Mouse (Mus musculus) midbrain, embryonic 14.5 days (tissue): Measurements from ENCODE around the gene Tmem54. TPM values are rescaled to one million over a fixed set of nuclear protein-coding genes. Genes with fewer than 3 reads are reported as not detected.

Source experiments
- ATAC-seq: fragments of 200-750 bp; cut with Nextera tagmentation; 2 replicates; pipeline ENCODE4 v1.8.0; 2017; ENCODE audit warnings: moderate number of reproducible peaks, moderate library complexity; ENCODE audit not compliant: low FRiP score, low TSS enrichment
- DNase-seq: peaks from one replicate; pipeline ENCODE4 v3.0.0-alpha.2; 2015
- H3K27ac ChIP-seq: fragments of 300-500 bp; sonication (generic); replicated peaks from 2 replicates; pipeline ENCODE4 v1.5.1; 2014; ENCODE audit warnings: mild to moderate bottlenecking, low read depth, low read length, moderate library complexity
- H3K27me3 ChIP-seq: fragments of 300-500 bp; sonication (generic); 2 replicates; pipeline ENCODE4 v1.6.1; 2014; ENCODE audit warnings: low read length, control low read depth, mixed read lengths; ENCODE audit not compliant: control insufficient read depth, insufficient read depth
- H3K36me3 ChIP-seq: fragments of 300-500 bp; sonication (generic); 2 replicates; pipeline ENCODE4 v1.6.1; 2014; ENCODE audit warnings: low read length, control low read depth; ENCODE audit not compliant: control insufficient read depth, insufficient read depth
- H3K4me1 ChIP-seq: fragments of 300-500 bp; sonication (generic); 2 replicates; pipeline ENCODE4 v1.6.1; 2014; ENCODE audit warnings: mild to moderate bottlenecking, antibody characterized with exemption, low read length, control low read depth; ENCODE audit not compliant: control insufficient read depth, insufficient read depth
- H3K4me2 ChIP-seq: fragments of 300-500 bp; sonication (generic); 2 replicates; pipeline ENCODE4 v1.6.1; 2014; ENCODE audit warnings: mild to moderate bottlenecking, low read length, moderate library complexity
- H3K4me3 ChIP-seq: fragments of 300-500 bp; sonication (generic); replicated peaks from 2 replicates; pipeline ENCODE4 v1.5.1; 2014; ENCODE audit warnings: low read depth, low read length
- H3K9ac ChIP-seq: fragments of 300-500 bp; sonication (generic); replicated peaks from 2 replicates; pipeline ENCODE4 v1.6.1; 2014; ENCODE audit warnings: mild to moderate bottlenecking, low read length, moderate library complexity
- H3K9me3 ChIP-seq: fragments of 300-500 bp; sonication (generic); 2 replicates; pipeline ENCODE4 v1.6.1; 2016; ENCODE audit warnings: low read length, control low read depth, mixed read lengths; ENCODE audit not compliant: control insufficient read depth
- WGBS: fragments of 180-500 bp; shearing (Covaris S2); extraction: QIAGEN DNeasy Blood & Tissue Kit; methylation state at CpG from one replicate; pipeline ENCODE4 v1.1.7; 2014; 5-methylcytosine and 5-hydroxymethylcytosine counted together
- polyA plus RNA-seq: library from polyadenylated mRNA; unstranded; fragments of >200 nt; fragmentation: Nextera tagmentation; extraction: Ambion mirVana; gene quantifications from 2 replicates; pipeline ENCODE4 v1.2.1, GENCODE M21; 2014

Tmem54 gene
- polyA plus RNA-seq, 1 experiment from 2014 or later, result not detected

- ATAC-seq, result 0 out of 2 replicates have a peak, but pooled peaks have one; percentile 10
- Histone ChIP-seq H3K27ac (0 out of 2 replicates have a peak within 1 kb of the TSS, but pooled peaks have one; percentile 26), H3K36me3 (no peaks in the 10 kb centered on the region), H3K27me3 (peaks cover 38% of the 10 kb centered on the region), H3K4me3 (peak within 1 kb of the TSS; percentile 51), H3K4me2 (peak within 1 kb of the TSS; percentile 90), H3K4me1 (peaks cover 34% of the 10 kb centered on the region), H3K9ac (peak within 1 kb of the TSS; percentile 68), H3K9me3 (no peaks in the 10 kb centered on the region)
- DNase-seq, result peak; percentile 39
- WGBS, result 2% methylated on average over 16 of the region's 17 CpGs
Observed at GRCm38 (mm10) chr4:129121569-129122086, 16.3 kb downstream of the Tmem54 start, which contains the start of gene Hpca. TSS of gene Hpca (minus strand) at chr4:129122036.

- ATAC-seq (no peak), DNase-seq (peak; percentile 30)
- Histone ChIP-seq H3K36me3 (no peaks in the 10 kb centered on the region), H3K27me3 (peaks cover 38% of the 10 kb centered on the region), H3K27ac (no peak overlapping the region), H3K4me3 (no peak overlapping the region), H3K9ac (no peak overlapping the region), H3K9me3 (no peaks in the 10 kb centered on the region), H3K4me2 (no peak overlapping the region; the same call in 1 of the 2 replicates), H3K4me1 (peaks cover 34% of the 10 kb centered on the region)
- 40% methylated on average over 9 of the region's 9 CpGs for WGBS
Observed at GRCm38 (mm10) chr4:129122107-129122506, 16.8 kb downstream of the Tmem54 start.

GRCm38 (mm10) chr4:129122719-129123118 lies 17.4 kb downstream of the Tmem54 start:
- Histone ChIP-seq H3K27ac (no peak overlapping the region), H3K27me3 (peaks cover 38% of the 10 kb centered on the region)

GRCm38 (mm10) chr4:129124652-129125146 lies 19.4 kb downstream of the Tmem54 start:
- H3K27me3 ChIP-seq, result peaks cover 33% of the 10 kb centered on the region
- ATAC-seq, result no peak

More at GRCm38 (mm10) chr4:129122719-129123118, 17.4 kb downstream of the Tmem54 start:
- no peak overlapping the region for H3K9ac ChIP-seq
- ATAC-seq, result no peak
- WGBS, result 40% methylated on average over 8 of the region's 8 CpGs
- H3K36me3 ChIP-seq, result no peaks in the 10 kb centered on the region
- DNase-seq, result no peak
- no peaks in the 10 kb centered on the region for H3K9me3 ChIP-seq
- no peak overlapping the region for H3K4me2 ChIP-seq
- peaks cover 34% of the 10 kb centered on the region for H3K4me1 ChIP-seq
- H3K4me3 ChIP-seq, result no peak overlapping the region

GRCm38 (mm10) chr4:129125736-129126451 lies 20.5 kb downstream of the Tmem54 start:
- H3K4me1 ChIP-seq, result peaks cover 43% of the 10 kb centered on the region

More at GRCm38 (mm10) chr4:129124652-129125146, 19.4 kb downstream of the Tmem54 start:
- Histone ChIP-seq H3K4me2 (peak overlapping the region; percentile 42), H3K4me1 (peaks cover 44% of the 10 kb centered on the region), H3K4me3 (0 out of 2 replicates have a peak overlapping the region, but pooled peaks have one; percentile 2), H3K27ac (no peak overlapping the region), H3K9me3 (no peaks in the 10 kb centered on the region), H3K9ac (0 out of 2 replicates have a peak overlapping the region, but pooled peaks have one; percentile 3), H3K36me3 (no peaks in the 10 kb centered on the region)
- DNase-seq, result peak; percentile 59
- 5% methylated on average over 13 of the region's 13 CpGs for WGBS

GRCm38 (mm10) chr4:129128582-129129338 lies 23.4 kb downstream of the Tmem54 start:
- Histone ChIP-seq H3K4me1 (peaks cover 34% of the 10 kb centered on the region), H3K27me3 (0 out of 2 replicates have a peak, but pooled peaks cover under 1% of the 10 kb centered on the region), H3K4me2 (no peak overlapping the region), H3K27ac (no peak overlapping the region), H3K4me3 (no peak overlapping the region), H3K9ac (0 out of 2 replicates have a peak overlapping the region, but pooled peaks have one; percentile 6), H3K36me3 (no peaks in the 10 kb centered on the region), H3K9me3 (no peaks in the 10 kb centered on the region)
- DNase-seq (peak; percentile 66), ATAC-seq (no peak)
- 59% methylated on average over 13 of the region's 13 CpGs for WGBS

More at GRCm38 (mm10) chr4:129125736-129126451, 20.5 kb downstream of the Tmem54 start:
- ATAC-seq (no peak), DNase-seq (no peak)
- WGBS, result 9% methylated on average over 19 of the region's 19 CpGs
- H3K4me3 ChIP-seq, result peak overlapping the region; percentile 16; the same call in 1 of the 2 replicates
- peaks cover 22% of the 10 kb centered on the region for H3K27me3 ChIP-seq
- H3K9me3 ChIP-seq, result no peaks in the 10 kb centered on the region
- no peak overlapping the region for H3K27ac ChIP-seq
- H3K36me3 ChIP-seq, result no peaks in the 10 kb centered on the region
- H3K4me2 ChIP-seq, result peak overlapping the region; percentile 42
- no peak overlapping the region for H3K9ac ChIP-seq

GRCm38 (mm10) chr4:129129387-129129786 lies 24.0 kb downstream of the Tmem54 start:
- no peak for DNase-seq
- Histone ChIP-seq H3K4me1 (peaks cover 34% of the 10 kb centered on the region), H3K4me3 (no peak overlapping the region), H3K36me3 (no peaks in the 10 kb centered on the region), H3K27me3 (no peaks in the 10 kb centered on the region), H3K9me3 (no peaks in the 10 kb centered on the region), H3K9ac (no peak overlapping the region), H3K27ac (no peak overlapping the region), H3K4me2 (no peak overlapping the region)
- ATAC-seq, result no peak
- 56% methylated on average over 9 of the region's 9 CpGs for WGBS

GRCm38 (mm10) chr4:129130149-129130548 lies 24.8 kb downstream of the Tmem54 start:
- H3K9ac ChIP-seq, result no peak overlapping the region
- ATAC-seq, result no peak
- peak; percentile 78 for DNase-seq
- H3K4me3 ChIP-seq, result no peak overlapping the region
- 3% methylated on average over 8 of the region's 8 CpGs for WGBS
- H3K36me3 ChIP-seq, result no peaks in the 10 kb centered on the region
- peaks cover 28% of the 10 kb centered on the region for H3K4me1 ChIP-seq
- peak overlapping the region; percentile 40 for H3K4me2 ChIP-seq
- H3K9me3 ChIP-seq, result no peaks in the 10 kb centered on the region
- no peak overlapping the region for H3K27ac ChIP-seq
- peaks cover under 1% of the 10 kb centered on the region; the same call in 1 of the 2 replicates for H3K27me3 ChIP-seq
